Mouse (Mus musculus): ENCODE results near the gene Gm49601. TPM values are rescaled to one million over a fixed set of nuclear protein-coding genes. Genes with fewer than 3 reads are reported as not detected.

Gm49601 gene
- 10 to 100 TPM; 62.3 to 64.3 TPM for total RNA-seq (2023)

GRCm38 (mm10) chr16:18626376-18626878 is at the start of gene Gm49601:
Gene Gm49601, minus strand, starts transcription at chr16:18626427.

DNA sequence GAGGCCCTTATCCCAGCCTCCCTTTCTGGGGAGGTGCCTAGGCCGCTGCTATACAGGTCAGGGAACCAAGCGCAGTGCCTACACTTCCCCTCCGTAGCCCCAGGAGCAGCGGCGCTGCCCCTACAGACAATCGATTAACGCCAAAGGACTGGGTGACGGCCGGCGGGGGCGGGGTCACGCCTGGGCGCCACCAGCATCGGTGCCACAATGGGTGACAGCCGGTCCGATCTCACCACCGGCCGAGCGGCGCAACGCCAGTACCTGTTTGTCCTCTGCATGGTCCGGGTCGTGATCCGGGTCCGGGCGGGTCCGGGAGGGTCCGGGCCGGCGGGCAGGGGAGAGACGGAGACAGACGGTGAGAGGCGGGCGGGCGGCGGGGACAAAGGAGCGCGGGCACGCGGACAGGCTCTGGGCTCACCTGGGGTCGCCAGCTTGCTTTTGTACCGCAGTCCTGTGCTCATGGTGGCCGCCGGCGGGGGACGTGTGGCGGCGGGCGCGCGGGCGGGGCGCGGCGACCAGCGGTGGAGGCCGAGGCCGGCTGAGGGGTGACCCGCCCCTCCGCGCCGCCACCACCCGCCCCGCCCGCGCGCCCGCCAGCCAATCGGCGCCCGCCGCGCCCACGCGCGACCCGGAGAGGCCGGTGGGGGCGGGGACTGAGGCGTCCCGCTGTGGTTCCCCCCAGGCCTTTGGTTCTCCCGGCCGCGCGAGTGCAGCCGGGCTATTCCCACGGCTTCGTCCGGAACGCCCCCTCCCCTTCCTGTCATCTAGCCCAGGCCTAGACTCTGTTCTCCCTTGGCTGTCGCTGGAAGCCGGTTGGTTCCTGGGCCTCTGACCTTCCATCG is 3.4 kb upstream of the Gm49601 start, which contains the start of gene Sept5:
Gene Sept5 (minus strand): TSS at position 565 of the 842 bp plus-strand sequence.

DNA sequence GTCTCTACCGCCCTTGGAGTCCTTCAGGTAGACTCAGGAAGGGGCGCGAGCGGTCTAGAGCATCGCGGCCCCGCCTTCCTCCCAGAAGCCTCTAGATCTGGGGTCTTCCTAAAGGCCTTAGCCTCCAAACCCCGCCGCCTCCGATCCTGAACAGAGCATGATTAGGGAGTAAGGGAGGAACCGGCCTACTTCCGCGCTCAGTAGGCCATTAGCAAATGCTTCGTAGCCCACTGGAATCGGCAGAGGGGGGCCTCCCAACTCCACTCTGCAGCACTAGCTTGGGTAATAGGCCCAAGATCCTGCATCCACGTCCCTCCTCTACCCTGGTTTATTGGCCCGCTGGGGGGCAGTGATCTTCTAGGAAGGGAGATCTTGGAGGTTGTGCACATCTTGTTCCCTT is 4.2 kb downstream of the Gm49601 start, which contains the start of gene Gp1bb:
Gene Gp1bb (minus strand): TSS at position 385 of the 400 bp plus-strand sequence.

DNA sequence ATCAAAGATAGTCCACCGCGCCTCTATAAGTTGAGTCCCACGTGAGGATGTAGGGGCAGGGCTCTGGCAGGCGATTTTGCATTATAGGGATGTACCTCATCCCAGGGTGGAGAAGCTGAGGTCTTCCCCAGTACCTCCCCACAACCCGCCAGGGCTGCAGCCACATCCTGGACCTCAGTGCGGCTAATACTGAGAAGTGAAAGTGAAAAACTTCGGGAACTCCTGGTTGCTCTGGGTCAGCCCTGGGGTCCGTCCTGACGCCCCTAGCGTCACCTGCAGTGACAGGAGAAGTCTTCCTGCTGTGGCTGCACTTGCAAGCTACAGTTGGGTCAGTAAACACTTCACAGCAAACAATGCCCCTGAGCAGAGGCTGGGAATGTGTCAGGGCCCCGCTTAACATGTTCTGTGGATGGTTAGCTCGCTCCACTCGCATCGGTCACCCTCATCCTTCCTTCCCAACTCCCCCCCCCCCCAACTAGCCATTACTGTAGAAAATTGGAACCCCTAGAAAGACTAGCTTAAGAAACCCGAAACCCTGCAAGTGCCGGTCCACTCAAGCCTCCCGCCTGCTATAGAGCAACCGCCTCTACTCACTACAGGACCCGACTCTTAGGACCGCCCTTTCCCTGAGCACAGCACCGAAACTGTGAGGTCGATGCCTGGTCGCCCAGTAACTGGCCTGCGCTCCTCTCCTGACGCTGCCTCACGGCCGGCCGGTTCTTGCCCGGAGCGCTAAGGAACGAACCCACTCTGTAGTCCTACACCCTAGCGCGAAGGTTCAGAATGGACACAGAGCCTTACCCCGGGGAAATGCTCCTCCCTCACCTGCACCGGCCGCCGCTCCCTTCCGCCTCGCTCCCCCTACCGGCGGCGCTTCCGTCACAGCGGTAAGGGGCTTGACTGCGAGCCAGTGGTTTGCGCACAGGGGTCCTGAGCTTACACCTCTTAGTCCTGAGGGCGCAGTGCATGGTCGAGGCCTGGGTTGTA is 36.1 kb downstream of the Gm49601 start, which contains the start of gene Tbx1:
Gene Tbx1 (minus strand): TSS at position 868 of the 987 bp plus-strand sequence.

Other genes starting within 250 kb of the Gm49601 start
- 10 to 100 TPM; 12.7 to 17.6 TPM for gene Txnrd2, start 200.0 kb downstream of the Gm49601 start, total RNA-seq (2023)
- gene Comt, start 199.6 kb downstream of the Gm49601 start, total RNA-seq (2023) = 10 to 100 TPM; 34.6 to 39.1 TPM
- 1 to 10 TPM; 1.1 to 3.9 TPM for gene Gnb1l, start 127.7 kb downstream of the Gm49601 start, total RNA-seq (2023)
- 1 to 10 TPM; 1.3 to 2.1 TPM for gene Rtl10, start 127.5 kb downstream of the Gm49601 start, total RNA-seq (2023)
- gene Tbx1, start 35.8 kb downstream of the Gm49601 start, total RNA-seq (2023) = not detected
- under 1 TPM in 1 of 2 experiments, not detected in 1; 0.85 TPM for gene Gp1bb, start 4.0 kb downstream of the Gm49601 start, total RNA-seq (2023)
- 100 to 1,000 TPM; 177 to 200 TPM for gene Sept5, start 3.5 kb upstream of the Gm49601 start, total RNA-seq (2023)
- not detected for gene Cldn5, start 150.4 kb upstream of the Gm49601 start, total RNA-seq (2023)
- 10 to 100 TPM; 59.3 to 62.7 TPM for gene Ufd1, start 185.4 kb upstream of the Gm49601 start, total RNA-seq (2023)
- gene Cdc45, start 185.6 kb upstream of the Gm49601 start, total RNA-seq (2023) = 10 to 100 TPM; 39.0 to 45.8 TPM
- gene 2510002D24Rik, start 210.2 kb upstream of the Gm49601 start, total RNA-seq (2023) = 1 to 10 TPM; 5.5 to 8.0 TPM
- 1 to 10 TPM; 7.1 to 8.4 TPM for gene Gm28539, start 210.2 kb upstream of the Gm49601 start, total RNA-seq (2023)